Mouse (Mus musculus) granulocyte monocyte progenitor cell, adult 5-6 weeks (primary cell): ENCODE measurements around the gene Tfdp1. TPM values are rescaled to one million over a fixed set of nuclear protein-coding genes. Genes with fewer than 3 reads are reported as not detected.
A peak's percentile ranks its signal among the peaks of the same experiment; 100 is the strongest.

Source experiments
- ATAC-seq: replicated peaks from 2 replicates; pipeline ENCODE4 v1.8.0; 2016; ENCODE audit warnings: mild to moderate bottlenecking, moderate TSS enrichment, inconsistent platforms; ENCODE audit not compliant: poor library complexity, severe bottlenecking
- total RNA-seq, 2 experiments: library from RNA; stranded (forward) in 1 of 2; stranded (reverse) in 1 of 2; fragments of 200-712, 200-1000 nt in 1 of 2; fragments of >200 nt in 1 of 2; fragmentation: Nextera tagmentation in 1 of 2; gene quantifications; 2 replicates each; pipeline ENCODE4 v1.2.3; 2014 to 2017

The Tfdp1 gene
- total RNA-seq, 2 experiments from 2014 or later: 242 to 277 TPM

- peak; percentile 80 for ATAC-seq
Measured at GRCm38 (mm10) chr8:13412891-13413558, 74.5 kb downstream of the Tfdp1 start.

GRCm38 (mm10) chr8:13413823-13414390 lies 75.4 kb downstream of the Tfdp1 start:
- no peak for ATAC-seq

- no peak for ATAC-seq
Measured at GRCm38 (mm10) chr8:13415879-13416278, 77.3 kb downstream of the Tfdp1 start.

- ATAC-seq: no peak
Measured at GRCm38 (mm10) chr8:13419111-13419639, 80.6 kb downstream of the Tfdp1 start.

DNA sequence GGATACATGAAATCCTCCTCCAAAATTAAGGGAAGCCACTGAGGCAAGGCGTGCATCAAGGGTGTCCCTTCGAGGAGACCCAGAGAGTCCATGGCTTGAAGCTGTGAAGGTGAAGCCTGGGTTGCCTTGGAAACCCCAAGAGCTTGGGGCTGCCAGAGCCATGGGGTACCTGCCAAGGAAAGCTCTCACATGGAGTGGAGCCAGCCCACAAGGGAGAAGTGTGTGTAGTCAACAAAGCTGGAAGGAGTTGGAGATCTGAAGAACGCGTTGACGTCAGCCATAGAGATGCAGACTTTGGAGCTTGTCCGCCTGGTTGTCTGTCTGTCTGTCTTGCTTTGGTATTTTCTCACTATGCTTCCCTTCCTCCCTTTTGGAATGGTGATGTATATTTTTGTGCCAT lies 82.4 kb downstream of the Tfdp1 start:
- no peak for ATAC-seq

- ATAC-seq: no peak
Measured at GRCm38 (mm10) chr8:13427351-13427750, 88.8 kb downstream of the Tfdp1 start.

Other genes starting within 250 kb of the Tfdp1 start
- 26.4 and 28.0 TPM in 2 replicates for gene Pcid2, start 233.3 kb upstream of the Tfdp1 start, total RNA-seq (2014; fragmentation: Nextera tagmentation)
- 17.1 and 20.2 TPM in 2 replicates for gene Pcid2, start 233.3 kb upstream of the Tfdp1 start, total RNA-seq (2017)
- 69.2 and 91.5 TPM in 2 replicates for gene Cul4a, start 233.1 kb upstream of the Tfdp1 start, total RNA-seq (2014; fragmentation: Nextera tagmentation)
- 76.6 and 97.6 TPM in 2 replicates for gene Cul4a, start 233.1 kb upstream of the Tfdp1 start, total RNA-seq (2017)
- gene Lamp1, start 179.6 kb upstream of the Tfdp1 start, total RNA-seq (2014; fragmentation: Nextera tagmentation): 251 and 283 TPM in 2 replicates
- 269 and 301 TPM in 2 replicates for gene Lamp1, start 179.6 kb upstream of the Tfdp1 start, total RNA-seq (2017)
- not detected in 2 replicates for gene Grtp1, start 138.1 kb upstream of the Tfdp1 start, total RNA-seq (2014; fragmentation: Nextera tagmentation)
- 0.56 TPM in 1 of 2 replicates, not detected in the other for gene Grtp1, start 138.1 kb upstream of the Tfdp1 start, total RNA-seq (2017)
- gene Adprhl1, start 84.6 kb upstream of the Tfdp1 start, total RNA-seq (2014; fragmentation: Nextera tagmentation): not detected in 2 replicates
- gene Adprhl1, start 84.6 kb upstream of the Tfdp1 start, total RNA-seq (2017): not detected in 2 replicates
- gene Dcun1d2, start 50.6 kb upstream of the Tfdp1 start, total RNA-seq (2014; fragmentation: Nextera tagmentation): 11.5 and 12.4 TPM in 2 replicates
- 17.3 and 20.9 TPM in 2 replicates for gene Dcun1d2, start 50.6 kb upstream of the Tfdp1 start, total RNA-seq (2017)
- 6.0 and 12.3 TPM in 2 replicates for gene Tmco3, start 50.6 kb upstream of the Tfdp1 start, total RNA-seq (2014; fragmentation: Nextera tagmentation)
- 6.9 and 15.3 TPM in 2 replicates for gene Tmco3, start 50.6 kb upstream of the Tfdp1 start, total RNA-seq (2017)
- gene Atp4b, start 58.1 kb downstream of the Tfdp1 start, total RNA-seq (2014; fragmentation: Nextera tagmentation): not detected in 2 replicates
- not detected in 2 replicates for gene Atp4b, start 58.1 kb downstream of the Tfdp1 start, total RNA-seq (2017)
- not detected in 2 replicates for gene Grk1, start 66.3 kb downstream of the Tfdp1 start, total RNA-seq (2014; fragmentation: Nextera tagmentation)
- gene Grk1, start 66.3 kb downstream of the Tfdp1 start, total RNA-seq (2017): 0.04 TPM in 1 of 2 replicates, not detected in the other
- gene Tmem255b, start 96.4 kb downstream of the Tfdp1 start, total RNA-seq (2014; fragmentation: Nextera tagmentation): not detected in 2 replicates
- not detected in 2 replicates for gene Tmem255b, start 96.4 kb downstream of the Tfdp1 start, total RNA-seq (2017)
- not detected in 2 replicates for gene Gas6, start 155.7 kb downstream of the Tfdp1 start, total RNA-seq (2014; fragmentation: Nextera tagmentation)
- 0.10 TPM in 1 of 2 replicates, not detected in the other for gene Gas6, start 155.7 kb downstream of the Tfdp1 start, total RNA-seq (2017)
- gene 1700029H14Rik, start 223.7 kb downstream of the Tfdp1 start, total RNA-seq (2014; fragmentation: Nextera tagmentation): not detected in 2 replicates
- gene 1700029H14Rik, start 223.7 kb downstream of the Tfdp1 start, total RNA-seq (2017): not detected in 2 replicates